Mouse (Mus musculus) macrophage (primary cell): ENCODE data around the gene Pbx1. TPM values are rescaled to one million over a fixed set of nuclear protein-coding genes. Genes with fewer than 3 reads are reported as not detected.

Source experiments
- H3K27ac ChIP-seq: fragments of 350-480 bp; formaldehyde crosslinking; 2 replicates; pipeline ENCODE4 v1.9.0; 2021
- H3K36me3 ChIP-seq: fragments of 350-480 bp; formaldehyde crosslinking; 2 replicates; pipeline ENCODE4 v1.9.0; 2021; ENCODE audit errors: inconsistent target
- H3K4me3 ChIP-seq: fragments of 350-480 bp; formaldehyde crosslinking; 2 replicates; pipeline ENCODE4 v1.9.0; 2021; ENCODE audit errors: inconsistent target
- H3K79me2 ChIP-seq: fragments of 350-480 bp; formaldehyde crosslinking; 2 replicates; pipeline ENCODE4 v1.9.0; 2021; ENCODE audit errors: inconsistent target
- WGBS: methylation state at CpG from one replicate; pipeline ENCODE4 v1.1.7; 2026; ENCODE audit warnings: inconsistent platforms; ENCODE audit not compliant: missing documents; 5-methylcytosine and 5-hydroxymethylcytosine counted together
- polyA plus RNA-seq: library from polyadenylated mRNA; stranded (reverse); fragments of 250-400 nt; gene quantifications from 3 replicates; pipeline ENCODE4 v1.2.4, GENCODE M21; 2018; ENCODE audit warnings: inconsistent platforms

Pbx1 gene
- polyA plus RNA-seq, 1 experiment from 2014 or later: 1.5 TPM

GRCm38 (mm10) chr1:168408757-168409156, 23.3 kb downstream of the Pbx1 start:
- H3K4me3 ChIP-seq: no peak overlapping the region
- H3K27ac ChIP-seq: no peak overlapping the region
- H3K36me3 ChIP-seq: no peaks in the 10 kb centered on the region
- WGBS: 94% methylated on average over 10 of the region's 10 CpGs
- no peaks in the 10 kb centered on the region for H3K79me2 ChIP-seq

- Histone ChIP-seq H3K79me2 (no peaks in the 10 kb centered on the region), H3K4me3 (no peak overlapping the region), H3K36me3 (no peaks in the 10 kb centered on the region), H3K27ac (no peak overlapping the region)
- 98% methylated on average over 7 of the region's 7 CpGs for WGBS
Measured at GRCm38 (mm10) chr1:168407958-168408357, 24.1 kb downstream of the Pbx1 start.

- no peak overlapping the region for H3K27ac ChIP-seq
- no peak overlapping the region for H3K4me3 ChIP-seq
- H3K79me2 ChIP-seq: no peaks in the 10 kb centered on the region
- H3K36me3 ChIP-seq: no peaks in the 10 kb centered on the region
- 82% methylated on average over 5 of the region's 8 CpGs for WGBS
Measured at GRCm38 (mm10) chr1:168406291-168406675, 25.8 kb downstream of the Pbx1 start.

GRCm38 (mm10) chr1:168405645-168406290, 26.3 kb downstream of the Pbx1 start:
- no peak overlapping the region for H3K4me3 ChIP-seq
- H3K36me3 ChIP-seq: no peaks in the 10 kb centered on the region
- H3K79me2 ChIP-seq: no peaks in the 10 kb centered on the region
- H3K27ac ChIP-seq: no peak overlapping the region
- WGBS: 91% methylated on average over 8 of the region's 12 CpGs

- Histone ChIP-seq H3K36me3 (no peaks in the 10 kb centered on the region), H3K4me3 (no peak overlapping the region), H3K79me2 (no peaks in the 10 kb centered on the region), H3K27ac (no peak overlapping the region)
- 100% methylated on average over 2 of the region's 2 CpGs for WGBS
Measured at GRCm38 (mm10) chr1:168403529-168403928, 28.5 kb downstream of the Pbx1 start.

- 93% methylated on average over 7 of the region's 7 CpGs for WGBS
- H3K27ac ChIP-seq: no peak overlapping the region
- no peaks in the 10 kb centered on the region for H3K36me3 ChIP-seq
- H3K4me3 ChIP-seq: no peak overlapping the region
- no peaks in the 10 kb centered on the region for H3K79me2 ChIP-seq
Measured at GRCm38 (mm10) chr1:168402683-168403082, 29.4 kb downstream of the Pbx1 start.

- Histone ChIP-seq H3K79me2 (no peaks in the 10 kb centered on the region), H3K4me3 (no peak overlapping the region), H3K27ac (no peak overlapping the region), H3K36me3 (no peaks in the 10 kb centered on the region)
- 88% methylated on average over 3 of the region's 3 CpGs for WGBS
Measured at GRCm38 (mm10) chr1:168395523-168396159, 36.4 kb downstream of the Pbx1 start.

- H3K36me3 ChIP-seq: no peaks in the 10 kb centered on the region
- H3K27ac ChIP-seq: no peak overlapping the region
- no peaks in the 10 kb centered on the region for H3K79me2 ChIP-seq
- WGBS: 96% methylated on average over 6 of the region's 6 CpGs
- H3K4me3 ChIP-seq: no peak overlapping the region
Measured at GRCm38 (mm10) chr1:168394535-168394934, 37.5 kb downstream of the Pbx1 start.

GRCm38 (mm10) chr1:168393456-168393855, 38.6 kb downstream of the Pbx1 start:
- WGBS: 92% methylated on average over 4 of the region's 4 CpGs
- Histone ChIP-seq H3K4me3 (no peak overlapping the region), H3K36me3 (no peaks in the 10 kb centered on the region), H3K79me2 (no peaks in the 10 kb centered on the region), H3K27ac (no peak overlapping the region)

- H3K79me2 ChIP-seq: no peaks in the 10 kb centered on the region
- 79% methylated on average over 5 of the region's 5 CpGs for WGBS
- H3K36me3 ChIP-seq: no peaks in the 10 kb centered on the region
- no peak overlapping the region for H3K27ac ChIP-seq
- no peak overlapping the region for H3K4me3 ChIP-seq
Measured at GRCm38 (mm10) chr1:168392500-168392853, 39.6 kb downstream of the Pbx1 start.

GRCm38 (mm10) chr1:168391617-168392499, 40.2 kb downstream of the Pbx1 start:
- Histone ChIP-seq H3K36me3 (no peaks in the 10 kb centered on the region), H3K27ac (no peak overlapping the region), H3K4me3 (no peak overlapping the region), H3K79me2 (no peaks in the 10 kb centered on the region)
- 52% methylated on average over 20 of the region's 20 CpGs for WGBS

- Histone ChIP-seq H3K27ac (no peak overlapping the region), H3K4me3 (no peak overlapping the region), H3K79me2 (no peaks in the 10 kb centered on the region), H3K36me3 (no peaks in the 10 kb centered on the region)
Measured at GRCm38 (mm10) chr1:168390748-168391147, 41.3 kb downstream of the Pbx1 start.

GRCm38 (mm10) chr1:168386159-168386558, 45.9 kb downstream of the Pbx1 start:
- 92% methylated on average over 6 of the region's 6 CpGs for WGBS
- no peaks in the 10 kb centered on the region for H3K36me3 ChIP-seq

GRCm38 (mm10) chr1:168384594-168384955, 47.5 kb downstream of the Pbx1 start:
- WGBS: 9% methylated on average over 6 of the region's 6 CpGs
- H3K79me2 ChIP-seq: no peaks in the 10 kb centered on the region
- no peak overlapping the region for H3K4me3 ChIP-seq
- no peak overlapping the region for H3K27ac ChIP-seq
- H3K36me3 ChIP-seq: no peaks in the 10 kb centered on the region

More at GRCm38 (mm10) chr1:168386159-168386558, 45.9 kb downstream of the Pbx1 start:
- Histone ChIP-seq H3K27ac (no peak overlapping the region), H3K79me2 (no peaks in the 10 kb centered on the region), H3K4me3 (no peak overlapping the region)
